Mouse (Mus musculus): ENCODE measurements around the gene Axin2. TPM values are rescaled to one million over a fixed set of nuclear protein-coding genes. Genes with fewer than 3 reads are reported as not detected.

The Axin2 gene
- polyA plus RNA-seq, 1 experiment = 17.9 TPM

DNA sequence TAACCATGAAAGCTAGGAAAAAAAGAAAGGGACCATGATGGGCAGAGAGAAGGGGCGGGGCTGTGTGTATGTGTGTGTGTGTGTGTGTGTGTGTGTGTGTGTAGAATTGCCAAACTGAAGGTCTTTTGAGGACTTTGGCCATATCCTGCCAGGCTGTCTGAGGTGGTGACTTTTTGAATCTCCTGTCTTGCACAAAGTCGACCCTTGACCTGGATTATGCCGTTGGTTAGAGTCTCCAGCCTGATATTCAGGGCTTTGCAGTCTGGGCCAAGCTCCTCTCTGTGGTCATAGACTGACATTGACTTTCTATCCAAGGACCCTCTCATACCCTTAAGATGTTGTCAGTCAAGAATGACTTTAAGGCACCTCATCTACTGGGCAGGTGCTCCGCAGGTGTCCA is 35.8 kb downstream of the Axin2 start:
- 91% methylated on average over 4 of the region's 4 CpGs for WGBS
- no peak for TF ChIP-seq CTCF (IDR thresholded peaks at IDR 0.05; ENCODE audit: insufficient read depth, low read length)
- TF ChIP-seq POLR2A (IDR thresholded peaks at IDR 0.05; ENCODE audit: borderline replicate concordance, extremely low read depth, low read depth, low read length) = no peak
- DNase-seq = no peak
- H3K4me1 ChIP-seq (ENCODE audit: control insufficient read depth, insufficient read depth, low read length) = no peaks in the 10 kb centered on the region
- no peak overlapping the region for H3K4me3 ChIP-seq (replicated peaks; ENCODE audit: extremely low read depth, low read depth, low read length)

DNA sequence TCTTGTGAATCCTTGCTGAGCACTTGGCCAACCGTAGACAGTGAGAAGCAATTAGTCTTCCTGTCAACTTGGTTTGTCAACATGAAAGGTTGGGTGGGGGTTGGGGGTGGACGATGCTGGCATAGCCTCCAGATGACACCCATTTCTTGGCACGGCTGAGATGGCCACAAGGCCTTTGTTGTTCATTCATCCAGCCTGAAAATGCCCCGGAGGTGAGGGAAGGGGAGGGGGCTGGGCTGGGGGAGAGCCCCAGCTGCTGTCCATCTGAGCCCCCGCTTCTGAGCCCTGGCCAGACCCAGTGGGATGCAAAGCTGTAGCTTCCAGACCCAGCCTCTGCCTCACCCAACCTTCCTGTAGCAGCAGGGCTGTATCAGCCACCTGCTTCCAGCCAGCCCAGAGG is 38.2 kb downstream of the Axin2 start:
- WGBS = 61% methylated on average over 5 of the region's 5 CpGs
- Histone ChIP-seq H3K4me3 (replicated peaks; ENCODE audit: extremely low read depth, low read depth, low read length) (no peak overlapping the region), H3K4me1 (ENCODE audit: control insufficient read depth, insufficient read depth, low read length) (no peaks in the 10 kb centered on the region; the same call in 1 of the 2 replicates)
- no peak for DNase-seq
- TF ChIP-seq POLR2A (IDR thresholded peaks at IDR 0.05; ENCODE audit: borderline replicate concordance, extremely low read depth, low read depth, low read length) = no peak
- TF ChIP-seq CTCF (IDR thresholded peaks at IDR 0.05; ENCODE audit: insufficient read depth, low read length) = no peak

DNA sequence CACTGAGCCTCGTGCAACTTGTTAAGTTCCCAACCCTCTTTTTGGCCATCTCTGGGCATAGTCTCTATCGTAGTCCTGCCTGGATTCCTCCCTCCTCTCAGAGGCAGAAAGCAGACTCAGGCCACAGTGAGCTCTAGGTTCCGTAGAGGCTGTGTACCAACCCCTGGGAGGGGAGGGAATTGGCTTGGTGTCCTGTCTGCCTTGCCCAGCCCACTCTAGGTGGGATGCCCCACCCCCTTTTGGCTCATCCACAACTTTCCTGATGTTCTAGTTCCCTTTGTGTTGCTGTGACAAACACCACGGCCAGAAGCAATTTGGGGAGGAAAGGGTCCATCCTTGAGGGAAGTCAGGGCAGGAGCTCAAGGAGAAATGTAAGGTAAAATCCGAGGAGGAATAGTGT is 39.0 kb downstream of the Axin2 start:
- no peak for TF ChIP-seq CTCF (IDR thresholded peaks at IDR 0.05; ENCODE audit: insufficient read depth, low read length)
- no peak for TF ChIP-seq POLR2A (IDR thresholded peaks at IDR 0.05; ENCODE audit: borderline replicate concordance, extremely low read depth, low read depth, low read length)
- DNase-seq = no peak
- H3K4me3 ChIP-seq (replicated peaks; ENCODE audit: extremely low read depth, low read depth, low read length) = no peak overlapping the region
- 51% methylated on average over 5 of the region's 5 CpGs for whole genome bisulfite sequencing
- no peaks in the 10 kb centered on the region; the same call in 1 of the 2 replicates for H3K4me1 ChIP-seq (ENCODE audit: control insufficient read depth, insufficient read depth, low read length)

DNA sequence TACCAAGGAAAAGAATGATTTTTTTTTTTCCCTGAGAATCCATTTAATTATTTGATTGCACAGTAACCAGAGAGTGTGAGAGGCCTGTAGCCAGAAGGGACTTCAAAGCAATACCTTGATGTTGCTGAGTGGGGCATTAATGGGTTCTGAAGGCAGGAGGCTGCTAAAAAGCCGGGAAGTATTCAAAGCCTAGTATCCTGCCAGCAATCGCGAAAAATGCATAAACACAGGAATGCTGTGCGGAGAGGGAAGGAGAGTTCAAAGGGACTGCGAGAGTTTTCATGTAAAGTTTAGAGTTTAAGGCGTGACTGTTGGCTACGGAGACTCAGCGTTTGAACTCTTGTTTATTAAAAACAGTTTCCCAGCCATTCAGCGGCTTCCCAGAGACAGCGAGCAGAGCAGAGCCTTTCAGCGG is 41.5 kb downstream of the Axin2 start:
- 9% methylated on average over 11 of the region's 11 CpGs for WGBS
- no peak overlapping the region for H3K4me3 ChIP-seq (replicated peaks; ENCODE audit: extremely low read depth, low read depth, low read length)
- no peak for DNase-seq

DNA sequence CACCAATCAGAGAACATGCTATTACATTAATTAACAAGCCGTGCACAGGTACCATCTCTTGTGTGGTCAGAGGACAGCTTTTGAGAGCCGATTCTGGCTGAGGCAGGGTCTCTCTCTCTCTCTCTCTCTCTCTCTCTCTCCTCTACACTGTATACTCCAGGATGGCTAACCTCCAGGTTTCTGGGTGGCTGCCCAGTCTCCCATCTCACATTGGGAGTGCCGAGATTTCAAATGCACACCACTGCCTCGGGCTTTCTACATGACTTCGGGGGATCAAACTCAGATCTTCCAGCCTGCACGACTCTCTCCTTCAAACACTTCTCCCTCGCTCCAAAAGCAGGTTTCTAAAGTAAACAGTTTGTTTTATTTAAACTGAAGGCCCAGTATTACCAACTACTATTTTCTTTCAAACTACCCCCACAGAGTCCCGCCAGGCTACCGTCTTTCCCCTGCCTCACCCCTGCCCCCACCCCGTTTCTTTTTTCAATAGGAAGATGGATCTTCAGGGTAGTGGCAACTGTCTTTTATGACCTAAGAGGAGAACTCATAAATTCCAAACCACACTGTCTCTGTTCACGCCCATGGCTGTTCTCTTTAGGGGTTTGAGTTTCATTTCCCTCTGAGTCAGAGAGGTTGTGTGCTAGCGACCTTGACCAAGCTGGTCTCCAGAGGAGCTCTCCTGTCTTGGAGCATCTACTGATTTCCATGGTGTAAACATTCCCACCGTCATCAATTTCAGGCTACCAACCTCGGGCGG is 43.5 kb downstream of the Axin2 start:
- 74% methylated on average over 15 of the region's 15 CpGs for WGBS
- H3K4me1 ChIP-seq (ENCODE audit: control insufficient read depth, insufficient read depth, low read length) = no peaks in the 10 kb centered on the region; the same call in 1 of the 2 replicates

More for the DNA sequence above, 41.5 kb downstream of the Axin2 start:
- no peaks in the 10 kb centered on the region; the same call in 1 of the 2 replicates for H3K4me1 ChIP-seq (ENCODE audit: control insufficient read depth, insufficient read depth, low read length)
- TF ChIP-seq POLR2A (IDR thresholded peaks at IDR 0.05; ENCODE audit: borderline replicate concordance, extremely low read depth, low read depth, low read length) (no peak), CTCF (IDR thresholded peaks at IDR 0.05; ENCODE audit: insufficient read depth, low read length) (no peak)

DNA sequence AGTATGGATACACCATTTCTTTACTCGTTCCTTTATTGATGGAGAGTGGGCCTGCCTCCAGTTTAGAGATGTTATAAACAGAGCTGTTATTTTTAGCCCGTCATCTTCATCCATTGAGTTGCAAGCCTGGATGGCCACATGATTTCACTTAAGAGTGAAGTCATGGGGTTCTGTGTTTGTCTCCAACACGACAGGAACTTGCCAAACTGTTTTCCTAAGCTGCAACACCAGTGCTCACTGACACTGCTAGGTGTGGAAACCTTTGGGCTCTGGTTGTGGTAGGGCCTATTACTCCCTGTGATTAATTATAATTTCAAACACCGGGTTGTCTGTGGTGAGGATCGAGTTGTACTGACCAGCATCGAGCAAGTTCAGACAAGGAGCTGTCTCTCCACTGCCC is 45.6 kb downstream of the Axin2 start:
- Histone ChIP-seq H3K4me3 (replicated peaks; ENCODE audit: extremely low read depth, low read depth, low read length) (no peak overlapping the region), H3K4me1 (ENCODE audit: control insufficient read depth, insufficient read depth, low read length) (no peaks in the 10 kb centered on the region; the same call in 1 of the 2 replicates)
- TF ChIP-seq POLR2A (IDR thresholded peaks at IDR 0.05; ENCODE audit: borderline replicate concordance, extremely low read depth, low read depth, low read length) (no peak), CTCF (IDR thresholded peaks at IDR 0.05; ENCODE audit: insufficient read depth, low read length) (no peak)
- WGBS = 45% methylated on average over 6 of the region's 6 CpGs
- no peak for DNase-seq

More for the DNA sequence above, 43.5 kb downstream of the Axin2 start:
- DNase-seq = no peak
- TF ChIP-seq CTCF (IDR thresholded peaks at IDR 0.05; ENCODE audit: insufficient read depth, low read length) = no peak
- no peak for TF ChIP-seq POLR2A (IDR thresholded peaks at IDR 0.05; ENCODE audit: borderline replicate concordance, extremely low read depth, low read depth, low read length)
- no peak overlapping the region for H3K4me3 ChIP-seq (replicated peaks; ENCODE audit: extremely low read depth, low read depth, low read length)

DNA sequence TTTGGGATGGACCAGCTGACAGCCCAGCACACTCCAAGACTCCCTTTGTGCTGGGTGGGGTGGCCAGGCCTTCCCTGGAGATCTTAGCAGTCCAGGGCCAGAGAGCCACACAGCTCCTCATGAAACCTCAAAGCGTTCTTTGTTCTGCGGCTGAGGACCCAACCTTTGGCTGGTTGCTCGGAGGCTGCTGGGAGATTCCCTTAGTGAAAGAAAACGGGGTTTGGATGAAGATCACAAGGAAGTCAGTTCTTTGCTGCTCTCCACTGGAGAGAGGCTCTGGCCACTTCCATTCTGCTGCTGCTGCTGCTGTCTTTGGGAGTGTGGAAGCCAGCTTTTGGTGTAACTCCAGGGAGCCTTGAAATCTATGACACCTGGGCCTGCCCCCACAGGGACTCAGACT is 53.3 kb downstream of the Axin2 start:
- no peaks in the 10 kb centered on the region for H3K4me1 ChIP-seq (ENCODE audit: control insufficient read depth, insufficient read depth, low read length)
- TF ChIP-seq POLR2A (IDR thresholded peaks at IDR 0.05; ENCODE audit: borderline replicate concordance, extremely low read depth, low read depth, low read length) (no peak), CTCF (IDR thresholded peaks at IDR 0.05; ENCODE audit: insufficient read depth, low read length) (no peak)
- no peak overlapping the region for H3K4me3 ChIP-seq (replicated peaks; ENCODE audit: extremely low read depth, low read depth, low read length)
- 70% methylated on average over 4 of the region's 4 CpGs for WGBS
- DNase-seq = no peak

DNA sequence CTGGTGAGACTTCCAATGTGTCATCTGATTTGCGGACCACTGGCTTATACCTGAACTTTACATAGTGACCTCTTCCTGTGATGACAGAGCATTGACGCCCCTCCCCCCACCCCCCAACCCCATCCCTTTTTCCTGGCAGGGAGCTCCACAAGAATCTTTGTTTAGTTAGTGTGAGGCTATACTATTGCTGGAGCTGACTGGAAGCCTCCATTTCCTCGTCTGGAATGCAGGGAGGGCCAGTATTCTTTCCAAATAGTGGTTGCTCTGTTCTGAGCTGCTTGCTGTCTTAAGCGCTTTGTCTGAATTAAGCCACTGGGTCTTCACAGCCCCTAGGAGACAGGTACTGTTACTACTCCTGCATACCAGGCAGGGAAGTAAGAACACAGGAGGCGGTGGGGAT is 53.7 kb downstream of the Axin2 start:
- 64% methylated on average over 5 of the region's 5 CpGs for WGBS
- DNase-seq = no peak
- Histone ChIP-seq H3K4me3 (replicated peaks; ENCODE audit: extremely low read depth, low read depth, low read length) (no peak overlapping the region), H3K4me1 (ENCODE audit: control insufficient read depth, insufficient read depth, low read length) (no peaks in the 10 kb centered on the region)
- no peak for TF ChIP-seq CTCF (IDR thresholded peaks at IDR 0.05; ENCODE audit: insufficient read depth, low read length)
- TF ChIP-seq POLR2A (IDR thresholded peaks at IDR 0.05; ENCODE audit: borderline replicate concordance, extremely low read depth, low read depth, low read length) = no peak

DNA sequence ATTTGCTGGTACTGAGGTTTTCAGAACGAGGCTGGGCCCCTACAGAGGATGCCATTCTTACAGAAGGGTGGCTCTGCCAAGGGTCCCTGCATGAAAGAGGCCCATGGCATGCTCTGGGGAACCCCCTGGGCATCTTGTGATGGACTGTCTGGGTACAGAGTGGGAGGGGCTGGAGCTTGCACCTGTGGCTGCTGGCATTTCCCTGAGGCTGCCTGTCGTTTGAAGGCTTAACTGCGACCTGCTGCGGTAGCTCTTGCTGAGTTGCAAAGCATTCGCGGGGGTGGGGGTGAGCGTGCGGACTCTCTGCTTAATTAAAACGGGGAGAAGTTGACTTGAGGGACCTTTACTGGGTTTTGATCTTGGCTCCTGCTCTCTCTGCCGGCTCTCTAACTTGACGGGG is 55.4 kb downstream of the Axin2 start:
- DNase-seq = no peak
- TF ChIP-seq CTCF (IDR thresholded peaks at IDR 0.05; ENCODE audit: insufficient read depth, low read length) (no peak), POLR2A (IDR thresholded peaks at IDR 0.05; ENCODE audit: borderline replicate concordance, extremely low read depth, low read depth, low read length) (no peak)
- Histone ChIP-seq H3K4me1 (ENCODE audit: control insufficient read depth, insufficient read depth, low read length) (0 out of 2 replicates have a peak, but pooled peaks cover 3% of the 10 kb centered on the region), H3K4me3 (replicated peaks; ENCODE audit: extremely low read depth, low read depth, low read length) (no peak overlapping the region)
- 69% methylated on average over 11 of the region's 11 CpGs for WGBS

DNA sequence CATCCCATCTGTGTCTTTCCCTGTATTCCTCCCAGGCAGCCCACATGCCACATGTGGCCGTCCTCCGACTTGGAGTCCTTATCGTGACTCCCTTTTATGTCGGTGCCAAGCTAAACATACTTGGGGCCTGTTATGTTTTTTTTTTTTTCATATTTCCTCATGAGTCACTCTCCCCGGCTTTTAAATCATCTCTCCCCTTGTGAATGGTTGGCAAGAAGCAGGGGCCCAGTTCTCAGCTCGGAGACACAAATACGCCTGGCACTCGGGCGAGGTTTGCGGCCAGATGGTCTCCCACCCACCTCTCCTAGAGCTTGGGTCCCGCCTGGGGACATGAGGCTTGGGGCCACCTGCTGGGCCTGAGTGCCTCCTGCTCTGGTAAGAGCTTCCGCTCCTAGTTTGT is 60.4 kb downstream of the Axin2 start:
- WGBS = 16% methylated on average over 12 of the region's 12 CpGs
- peaks cover 8% of the 10 kb centered on the region; the same call in 1 of the 2 replicates for H3K4me1 ChIP-seq (ENCODE audit: control insufficient read depth, insufficient read depth, low read length)
- DNase-seq = peak; percentile 57
- TF ChIP-seq CTCF (IDR thresholded peaks at IDR 0.05; ENCODE audit: insufficient read depth, low read length) (no peak), POLR2A (IDR thresholded peaks at IDR 0.05; ENCODE audit: borderline replicate concordance, extremely low read depth, low read depth, low read length) (no peak)
- H3K4me3 ChIP-seq (replicated peaks; ENCODE audit: extremely low read depth, low read depth, low read length) = no peak overlapping the region
